Mouse (Mus musculus) ES-Bruce4 (cell line): ENCODE results near the gene Pfkfb4. TPM values are rescaled to one million over a fixed set of nuclear protein-coding genes. Genes with fewer than 3 reads are reported as not detected.

ENCODE experiments used
- H3K27ac ChIP-seq: 2 replicates; pipeline ENCODE4 v1.5.1; 2012; ENCODE audit warnings: low read length, inconsistent platforms; ENCODE audit not compliant: insufficient read depth
- H3K27me3 ChIP-seq: 2 replicates; pipeline ENCODE4 v1.6.1; 2012; ENCODE audit warnings: mild to moderate bottlenecking, low read length, inconsistent platforms; ENCODE audit not compliant: control insufficient read depth, poor library complexity, insufficient read depth, severe bottlenecking
- H3K36me3 ChIP-seq: 2 replicates; pipeline ENCODE4 v1.6.1; 2012; ENCODE audit warnings: inconsistent platforms, mild to moderate bottlenecking, low read length, moderate library complexity; ENCODE audit not compliant: control insufficient read depth, poor library complexity, insufficient read depth, severe bottlenecking
- H3K4me1 ChIP-seq: one replicate; pipeline ENCODE4 v1.8.1; 2011; ENCODE audit warnings: low read length; ENCODE audit not compliant: control insufficient read depth, insufficient read depth
- H3K4me3 ChIP-seq: 2 replicates; pipeline ENCODE4 v1.5.1; 2011; ENCODE audit warnings: low read depth, mild to moderate bottlenecking, low read length
- H3K9ac ChIP-seq: 2 replicates; pipeline ENCODE4 v1.6.1; 2012; ENCODE audit warnings: low read depth, mild to moderate bottlenecking, inconsistent platforms; ENCODE audit not compliant: poor library complexity, severe bottlenecking
- H3K9me3 ChIP-seq: replicated peaks from 2 replicates; pipeline ENCODE4 v1.6.1; 2012; ENCODE audit warnings: mild to moderate bottlenecking, low read length, inconsistent platforms; ENCODE audit not compliant: control insufficient read depth, poor library complexity, insufficient read depth, severe bottlenecking
- CTCF ChIP-seq: IDR thresholded peaks from one replicate; pipeline ENCODE4 v1.8.1; 2011; ENCODE audit warnings: low read depth, low read length
- EP300 ChIP-seq: IDR thresholded peaks from 2 replicates; pipeline ENCODE4 v1.6.1; 2011; ENCODE audit warnings: low read depth, low read length; ENCODE audit not compliant: insufficient read depth
- POLR2A ChIP-seq: IDR thresholded peaks from one replicate; pipeline ENCODE4 v1.8.1; 2011; ENCODE audit warnings: low read length; ENCODE audit not compliant: insufficient read depth
- polyA plus RNA-seq: library from polyadenylated mRNA; stranded (reverse); fragments of >200 nt; gene quantifications from 2 replicates; pipeline ENCODE4 v1.2.4, GENCODE M21; 2011; ENCODE audit warnings: low read depth; ENCODE audit not compliant: missing spikeins, insufficient read depth, insufficient read length

Gene Pfkfb4
- polyA plus RNA-seq, 1 experiment = 4.4 TPM

- H3K36me3 ChIP-seq = no peaks in the 10 kb centered on the region
- TF ChIP-seq CTCF (no peak), POLR2A (no peak), EP300 (no peak)
- no peaks in the 10 kb centered on the region for H3K9me3 ChIP-seq
Observed at GRCm38 (mm10) chr9:109022866-109023685, 31.5 kb downstream of the Pfkfb4 start.

DNA sequence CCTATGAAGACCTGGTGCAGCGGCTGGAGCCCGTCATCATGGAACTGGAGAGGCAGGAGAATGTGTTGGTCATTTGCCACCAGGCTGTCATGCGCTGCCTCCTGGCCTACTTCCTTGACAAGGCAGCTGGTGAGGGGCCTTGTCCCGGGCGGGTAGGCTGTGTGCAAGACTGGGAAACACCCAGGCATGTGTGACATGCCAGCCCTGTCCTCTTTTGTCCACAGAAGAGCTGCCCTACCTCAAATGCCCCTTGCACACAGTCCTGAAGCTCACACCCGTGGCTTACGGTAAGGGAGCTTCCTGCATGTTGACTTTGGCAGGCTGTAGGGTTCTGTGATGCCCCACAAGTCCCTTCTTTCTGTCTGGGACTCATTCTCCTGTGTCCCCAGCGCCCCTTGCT lies 35.9 kb downstream of the Pfkfb4 start:
- Histone ChIP-seq H3K4me3 (no peak overlapping the region), H3K4me1 (peaks cover 2% of the 10 kb centered on the region), H3K9me3 (no peaks in the 10 kb centered on the region), H3K27me3 (no peaks in the 10 kb centered on the region), H3K27ac (no peak overlapping the region), H3K9ac (no peak overlapping the region), H3K36me3 (no peaks in the 10 kb centered on the region)
- TF ChIP-seq POLR2A = no peak
- TF ChIP-seq CTCF = no peak
- no peak for TF ChIP-seq EP300

More at GRCm38 (mm10) chr9:109022866-109023685, 31.5 kb downstream of the Pfkfb4 start:
- Histone ChIP-seq H3K27ac (no peak overlapping the region), H3K4me1 (no peaks in the 10 kb centered on the region), H3K9ac (no peak overlapping the region), H3K27me3 (no peaks in the 10 kb centered on the region), H3K4me3 (no peak overlapping the region)

DNA sequence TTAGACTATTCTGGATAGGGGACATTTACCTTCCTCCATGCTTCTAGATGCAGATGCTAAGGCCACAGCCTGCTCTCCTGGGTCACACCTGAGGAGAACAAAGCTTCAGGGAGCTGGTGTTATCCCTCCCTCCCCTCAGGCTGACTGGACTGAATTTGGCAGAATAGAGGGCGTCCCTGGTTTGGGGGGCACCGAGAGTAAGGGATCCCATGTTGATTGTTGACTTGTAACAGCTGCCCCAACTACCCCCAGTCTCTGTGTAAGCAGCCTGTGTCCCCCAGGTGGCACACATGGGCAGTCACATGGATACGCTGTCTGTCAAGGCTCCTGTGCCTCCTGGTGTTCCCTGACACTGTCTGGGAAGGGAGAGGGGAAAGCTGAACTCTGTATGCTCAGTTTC lies 36.8 kb downstream of the Pfkfb4 start:
- Histone ChIP-seq H3K27ac (no peak overlapping the region), H3K9me3 (no peaks in the 10 kb centered on the region), H3K9ac (no peak overlapping the region), H3K4me1 (peaks cover 2% of the 10 kb centered on the region), H3K27me3 (no peaks in the 10 kb centered on the region), H3K4me3 (no peak overlapping the region), H3K36me3 (no peaks in the 10 kb centered on the region)
- no peak for TF ChIP-seq POLR2A
- no peak for TF ChIP-seq CTCF
- no peak for TF ChIP-seq EP300

DNA sequence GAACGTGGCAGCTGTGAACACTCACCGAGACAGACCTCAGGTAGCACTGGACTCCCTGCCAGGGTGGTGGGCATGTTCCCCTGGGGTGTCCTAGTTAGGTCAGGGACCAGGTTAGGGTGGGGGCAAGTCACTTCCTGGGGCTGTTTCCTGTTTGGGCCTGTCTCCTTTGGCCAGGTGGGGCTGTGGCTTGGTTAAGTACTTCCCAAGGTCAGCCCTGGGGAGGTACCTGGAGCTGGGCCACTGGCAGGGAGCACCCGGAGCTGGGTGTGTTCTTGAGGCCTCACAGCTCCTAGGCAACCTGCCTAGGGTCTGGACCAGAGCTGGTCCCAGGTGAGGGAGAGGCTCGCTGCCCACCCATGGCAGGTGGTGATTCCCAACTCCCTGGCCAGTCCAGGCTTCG lies 37.3 kb downstream of the Pfkfb4 start:
- H3K27ac ChIP-seq = no peak overlapping the region
- no peaks in the 10 kb centered on the region for H3K27me3 ChIP-seq
- no peak for TF ChIP-seq EP300
- no peak for TF ChIP-seq POLR2A
- no peak for TF ChIP-seq CTCF
- no peak overlapping the region for H3K9ac ChIP-seq
- H3K9me3 ChIP-seq = no peaks in the 10 kb centered on the region
- H3K36me3 ChIP-seq = no peaks in the 10 kb centered on the region
- H3K4me1 ChIP-seq = peaks cover 2% of the 10 kb centered on the region
- H3K4me3 ChIP-seq = no peak overlapping the region

GRCm38 (mm10) chr9:109030312-109030711 lies 38.7 kb downstream of the Pfkfb4 start:
- TF ChIP-seq CTCF (no peak), POLR2A (no peak), EP300 (no peak)
- H3K4me3 ChIP-seq = no peak overlapping the region

DNA sequence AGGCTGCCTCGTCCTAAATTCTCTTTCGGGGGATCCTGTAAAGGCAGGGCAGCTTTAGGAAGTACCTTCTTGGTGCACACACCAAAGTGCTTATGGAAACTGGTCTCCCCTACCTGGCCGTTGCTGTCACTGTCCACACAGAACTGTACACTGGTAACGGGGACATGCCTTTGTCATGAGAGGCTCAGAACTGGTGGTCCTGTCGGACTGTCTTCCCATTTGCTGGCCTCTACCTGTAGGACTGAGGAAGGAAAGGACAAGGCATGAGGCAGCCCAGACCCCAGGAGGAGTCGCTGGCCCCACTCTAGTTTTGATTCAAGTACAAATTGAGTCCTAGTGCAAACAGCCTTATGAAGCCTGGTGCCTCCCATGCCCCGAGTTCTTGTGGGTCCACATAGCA lies 39.4 kb downstream of the Pfkfb4 start:
- no peaks in the 10 kb centered on the region for H3K36me3 ChIP-seq
- no peak overlapping the region for H3K27ac ChIP-seq
- TF ChIP-seq CTCF = no peak
- no peak for TF ChIP-seq EP300
- TF ChIP-seq POLR2A = no peak
- H3K9ac ChIP-seq = no peak overlapping the region
- no peaks in the 10 kb centered on the region for H3K27me3 ChIP-seq
- H3K4me1 ChIP-seq = peaks cover 2% of the 10 kb centered on the region
- H3K4me3 ChIP-seq = no peak overlapping the region
- no peaks in the 10 kb centered on the region for H3K9me3 ChIP-seq

More at GRCm38 (mm10) chr9:109030312-109030711, 38.7 kb downstream of the Pfkfb4 start:
- H3K36me3 ChIP-seq = no peaks in the 10 kb centered on the region
- H3K4me1 ChIP-seq = peaks cover 2% of the 10 kb centered on the region
- H3K9ac ChIP-seq = no peak overlapping the region
- H3K27me3 ChIP-seq = no peaks in the 10 kb centered on the region
- H3K27ac ChIP-seq = no peak overlapping the region
- no peaks in the 10 kb centered on the region for H3K9me3 ChIP-seq
